Mouse (Mus musculus): ENCODE measurements around the gene Irf3. TPM values are rescaled to one million over a fixed set of nuclear protein-coding genes. Genes with fewer than 3 reads are reported as not detected.

Gene Irf3
- total RNA-seq, 2 experiments from 2014 or later: 26.7 to 30.4 TPM

DNA sequence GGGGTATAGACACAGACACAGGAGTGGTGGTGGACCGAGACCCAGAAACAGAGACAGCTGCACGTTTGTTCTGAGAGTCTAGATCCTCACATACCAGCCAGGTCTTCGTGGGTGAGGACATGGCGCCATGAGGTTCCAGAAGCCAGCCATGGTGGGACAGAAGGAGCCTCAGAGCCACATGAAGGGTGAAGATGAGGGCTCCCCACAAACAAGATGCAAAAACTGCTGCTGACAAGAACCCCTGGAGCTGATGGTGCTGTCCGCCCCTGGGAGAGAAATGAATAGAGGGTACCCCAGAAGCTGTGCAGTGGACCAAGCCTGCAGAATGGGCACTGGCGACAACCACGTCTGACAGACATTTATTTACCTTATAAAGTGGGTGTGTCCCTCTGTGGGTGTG, 26.3 kb upstream of the Irf3 start:
- DNase-seq (ENCODE audit: low spot score in 2 of 2): no peak
- intact Hi-C loops (cut with DNase I): loop anchor here (5.0 kb wide), 1 partner anchor 44 kb away; the partner anchor contains the start of gene Ap2a1

GRCm38 (mm10) chr7:44973415-44974130, 23.9 kb upstream of the Irf3 start:
- intact Hi-C loops (cut with DNase I): loop anchor here (5.0 kb wide), 1 partner anchor 46 kb away; the partner anchor contains the start of gene Ap2a1
- DNase-seq (ENCODE audit: low spot score in 2 of 2): no peak

DNA sequence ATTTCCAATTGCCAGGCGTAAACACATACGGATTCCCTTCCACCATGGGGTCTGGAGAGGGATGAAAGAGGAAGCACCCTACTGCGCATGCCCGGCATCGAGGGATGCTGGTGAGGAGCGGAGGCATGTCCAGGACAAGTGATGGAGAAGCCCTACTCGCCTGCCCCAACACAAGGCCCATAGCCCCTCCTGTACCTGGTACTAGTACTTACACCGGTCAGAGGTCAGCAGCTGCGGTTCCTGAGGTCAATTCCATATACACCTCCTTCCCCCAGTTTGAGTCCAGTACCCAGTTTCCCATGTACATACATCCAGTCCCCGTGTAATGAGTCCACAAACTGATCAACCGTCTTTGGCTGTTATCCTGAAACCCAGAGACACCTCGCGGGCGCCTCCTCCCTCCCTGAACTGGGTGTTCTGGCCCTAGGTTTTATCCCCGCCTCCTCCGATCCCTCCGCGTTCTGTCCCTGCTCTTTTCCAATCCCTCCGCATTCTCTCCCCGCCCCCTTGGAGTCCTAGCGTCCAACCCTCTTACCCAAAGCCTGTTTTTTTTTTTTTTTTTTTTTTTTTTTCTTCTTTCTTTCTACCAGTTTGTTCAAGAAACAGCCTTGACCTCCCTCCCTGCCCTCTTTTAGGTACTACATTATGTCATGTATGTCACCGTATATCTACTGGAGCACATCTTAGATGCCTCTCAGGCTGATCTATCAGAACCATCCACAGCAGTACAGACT, 22.9 kb upstream of the Irf3 start, which contains the start of gene Cpt1c:
Cpt1c (minus strand) TSS at position 469 of the 734 bp plus-strand sequence.
- intact Hi-C loops (cut with DNase I): loop anchor here (5.0 kb wide), 1 partner anchor 47 kb away; the partner anchor contains the start of gene Ap2a1
- peak; percentile 91 to 95 for DNase-seq (ENCODE audit: low spot score in 2 of 2)

DNA sequence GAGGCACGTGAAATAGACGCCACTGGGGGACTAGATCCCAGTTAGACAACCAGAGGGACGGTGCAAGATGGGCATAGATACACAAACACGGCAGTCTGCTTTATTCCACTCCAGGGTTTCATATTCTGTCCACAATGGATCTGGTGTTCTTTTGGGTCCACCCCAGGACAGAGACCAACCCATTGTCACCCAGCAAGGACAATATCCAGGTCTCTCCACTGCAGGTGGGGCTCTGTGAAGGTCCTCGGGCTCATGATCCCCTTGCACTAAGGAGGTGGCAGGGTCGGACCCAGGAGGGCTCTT, 22.4 kb upstream of the Irf3 start:
- no peak for DNase-seq (ENCODE audit: low spot score in 2 of 2)
- intact Hi-C loops (cut with DNase I): no loop called here

DNA sequence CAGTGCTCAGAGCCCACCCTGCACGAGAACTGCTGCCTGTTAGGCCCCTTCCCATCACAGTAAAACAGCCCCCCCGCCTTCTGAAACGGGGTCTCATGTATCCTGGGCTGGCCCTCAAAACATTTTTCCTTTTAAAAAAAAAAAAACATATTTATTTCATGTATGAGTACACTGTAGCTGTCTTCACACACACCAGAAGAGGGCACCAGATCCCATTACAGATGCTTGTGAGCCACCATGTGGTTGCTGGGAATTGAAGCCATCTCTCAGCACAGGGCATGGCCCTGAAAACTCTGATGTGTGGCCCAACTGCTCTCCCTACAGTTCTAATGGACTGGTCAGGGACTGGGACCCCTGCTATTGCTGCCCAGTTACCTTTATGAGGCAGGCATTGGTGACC, 19.1 kb upstream of the Irf3 start:
- intact Hi-C loops (cut with DNase I): no loop called here

DNA sequence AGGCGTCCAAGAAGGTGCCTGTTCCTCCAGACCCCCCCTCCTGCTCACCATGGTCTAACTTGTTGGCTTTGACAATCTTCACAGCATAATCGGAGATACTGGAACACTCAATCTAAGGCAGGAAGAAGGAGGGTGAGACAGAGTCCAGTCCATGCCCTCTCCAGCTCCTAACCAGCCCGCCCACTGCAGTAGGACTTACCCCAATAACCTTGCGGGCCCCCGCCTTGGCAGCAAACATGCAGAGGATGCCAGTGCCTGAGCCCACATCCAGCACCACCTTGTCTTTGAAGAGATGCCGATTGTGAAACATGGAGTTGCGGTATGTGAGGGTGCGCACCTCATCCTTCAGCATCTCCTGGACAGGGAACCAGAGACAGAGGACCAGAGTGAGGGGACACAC, 15.9 kb upstream of the Irf3 start:
- DNase-seq (ENCODE audit: low spot score in 2 of 2): no peak
- intact Hi-C loops (cut with DNase I): no loop called here

More for the DNA sequence above, 19.1 kb upstream of the Irf3 start:
- DNase-seq (ENCODE audit: low spot score in 2 of 2): no peak

- intact Hi-C loops (cut with DNase I): no loop called here
- peak; percentile 82 to 88 for DNase-seq (ENCODE audit: low spot score in 2 of 2)
These were observed 14.4 kb upstream of the Irf3 start for GRCm38 (mm10) chr7:44983085-44983484.

DNA sequence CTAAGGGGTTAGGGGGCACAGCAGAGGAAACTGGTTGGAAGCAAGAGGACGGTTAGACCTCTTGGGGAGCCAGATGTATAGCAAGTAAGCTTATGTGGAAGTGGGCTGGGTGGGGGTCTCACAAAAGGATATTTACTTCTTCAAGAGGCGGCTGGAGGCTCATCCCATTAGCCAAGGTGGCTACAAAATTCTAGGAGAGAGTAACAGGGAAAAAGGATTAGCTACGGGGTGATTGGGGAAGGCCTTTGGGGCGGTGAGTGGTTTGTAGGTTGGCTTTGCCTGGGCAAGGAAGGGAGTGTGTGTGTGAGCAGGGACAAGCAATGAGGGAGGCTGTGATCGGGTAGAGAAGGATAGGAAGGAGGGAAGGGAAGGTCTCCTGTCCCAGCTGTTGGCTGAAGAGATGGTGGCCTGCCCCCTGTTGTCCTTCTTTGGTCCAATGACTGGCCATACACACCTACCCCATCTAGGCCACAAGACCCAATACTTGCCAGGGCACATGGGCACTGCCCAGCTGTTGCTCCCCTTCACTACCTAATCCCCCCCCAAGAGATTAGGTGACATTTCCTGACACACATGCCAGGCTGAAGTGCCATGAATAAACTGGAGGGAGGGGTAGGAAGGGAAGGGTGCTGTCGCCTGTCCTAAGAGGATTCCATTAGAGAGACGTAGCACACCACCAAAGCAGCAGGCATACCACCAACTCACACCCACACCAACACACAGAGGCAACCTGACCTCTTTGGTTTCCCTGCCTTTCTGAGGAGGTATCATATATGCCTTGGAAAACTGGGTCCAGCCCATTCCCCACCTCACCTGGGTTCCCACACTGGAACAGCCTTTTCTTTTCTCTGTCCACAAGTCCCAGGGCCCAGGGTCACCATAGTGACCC, 13.3 kb upstream of the Irf3 start:
- DNase-seq (ENCODE audit: low spot score in 2 of 2): no peak
- intact Hi-C loops (cut with DNase I): no loop called here

- intact Hi-C loops (cut with DNase I): no loop called here
- no peak for DNase-seq (ENCODE audit: low spot score in 2 of 2)
These were observed 12.6 kb upstream of the Irf3 start for GRCm38 (mm10) chr7:44984833-44985164.

- DNase-seq (ENCODE audit: low spot score in 2 of 2): peak; percentile 61 to 64
- intact Hi-C loops (cut with DNase I): no loop called here
These were observed 11.8 kb upstream of the Irf3 start for GRCm38 (mm10) chr7:44985595-44986191.

DNA sequence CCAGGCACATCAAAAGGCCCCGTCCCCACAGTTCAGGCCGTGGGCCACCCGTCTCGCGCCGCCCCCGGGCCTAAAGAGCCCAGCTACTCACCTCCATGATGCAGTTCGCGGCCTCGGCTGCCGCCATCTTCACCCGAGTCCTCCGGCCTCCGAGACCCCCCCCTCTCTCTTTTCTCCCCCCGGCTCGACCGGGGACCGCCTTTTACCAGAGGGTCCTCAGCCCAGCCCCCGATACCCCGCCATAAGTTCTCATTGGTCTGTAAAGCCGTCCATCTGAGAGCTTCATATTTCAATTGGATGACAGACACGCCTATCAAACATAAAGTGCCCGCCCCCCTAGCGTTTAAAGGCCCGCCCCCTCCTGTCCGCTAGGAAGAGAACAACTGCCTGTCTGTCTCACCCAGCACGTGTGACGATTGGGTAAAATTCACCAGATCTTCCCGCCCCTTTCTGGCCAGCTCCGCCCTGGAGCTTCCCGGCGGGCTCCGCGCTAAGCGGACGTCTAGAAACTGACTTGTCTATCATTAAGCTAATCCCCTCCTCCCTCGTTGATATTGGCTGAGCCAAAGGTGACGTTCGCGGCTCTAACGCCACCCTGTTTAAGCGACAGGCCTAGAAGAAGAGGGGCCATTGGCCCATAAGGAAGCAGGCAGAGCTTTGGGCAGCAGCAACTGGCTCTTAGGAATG, 11.1 kb upstream of the Irf3 start, which contains the start of gene Prmt1:
Prmt1 (minus strand) TSS at position 377 of the 687 bp plus-strand sequence.
- peak; percentile 98 to 100 for DNase-seq (ENCODE audit: low spot score in 2 of 2)
- intact Hi-C loops (cut with DNase I): no loop called here

- no peak for DNase-seq (ENCODE audit: low spot score in 2 of 2)
- intact Hi-C loops (cut with DNase I): no loop called here
These were observed 10.3 kb upstream of the Irf3 start for GRCm38 (mm10) chr7:44986879-44987718.

DNA sequence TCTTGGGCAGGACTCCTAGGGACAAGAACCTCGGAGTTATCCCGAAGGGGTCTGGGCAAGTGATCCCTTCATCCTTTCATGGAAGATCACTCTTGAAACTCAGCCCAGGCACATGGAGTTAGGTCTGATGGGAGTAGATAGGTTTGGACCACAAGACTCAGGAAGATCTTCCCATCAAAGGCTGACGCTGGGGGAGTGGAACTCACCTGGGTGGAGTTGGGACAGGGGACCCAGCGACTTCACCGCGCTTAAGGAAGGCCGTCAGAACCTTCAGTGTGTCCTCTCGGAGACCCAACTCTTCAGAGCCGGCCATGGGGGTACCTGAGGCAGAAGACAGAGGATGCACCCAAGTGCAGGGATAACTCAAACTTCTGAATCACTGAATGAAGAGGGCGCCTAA, 776 bp upstream of the Irf3 start:
- intact Hi-C loops (cut with DNase I): no loop called here
- DNase-seq (ENCODE audit: low spot score in 2 of 2): no peak

DNA sequence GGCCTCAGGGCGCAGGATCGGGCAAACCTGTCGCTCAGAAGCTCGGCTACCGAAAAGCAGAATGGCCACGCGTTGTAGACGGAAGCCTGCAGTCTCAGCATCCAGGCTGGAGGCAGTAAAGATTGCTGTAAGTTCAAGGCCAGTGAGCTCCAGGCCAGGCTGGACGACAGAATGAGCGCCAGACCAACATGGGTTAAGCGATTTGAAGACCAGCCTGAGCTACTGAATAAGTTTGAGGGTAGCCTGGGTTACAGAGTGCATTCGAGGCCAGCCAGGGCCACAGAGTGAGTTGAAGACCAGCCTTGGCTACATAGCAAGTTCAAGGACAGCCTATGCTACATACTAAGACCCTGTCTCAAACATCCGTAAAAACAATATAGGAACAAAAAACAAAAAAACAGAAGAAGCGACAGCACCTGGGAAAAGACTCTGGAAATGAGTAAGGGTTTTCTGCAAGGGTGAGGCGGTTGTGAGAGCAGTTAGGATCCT, 536 bp downstream of the Irf3 start:
- intact Hi-C loops (cut with DNase I): no loop called here

DNA sequence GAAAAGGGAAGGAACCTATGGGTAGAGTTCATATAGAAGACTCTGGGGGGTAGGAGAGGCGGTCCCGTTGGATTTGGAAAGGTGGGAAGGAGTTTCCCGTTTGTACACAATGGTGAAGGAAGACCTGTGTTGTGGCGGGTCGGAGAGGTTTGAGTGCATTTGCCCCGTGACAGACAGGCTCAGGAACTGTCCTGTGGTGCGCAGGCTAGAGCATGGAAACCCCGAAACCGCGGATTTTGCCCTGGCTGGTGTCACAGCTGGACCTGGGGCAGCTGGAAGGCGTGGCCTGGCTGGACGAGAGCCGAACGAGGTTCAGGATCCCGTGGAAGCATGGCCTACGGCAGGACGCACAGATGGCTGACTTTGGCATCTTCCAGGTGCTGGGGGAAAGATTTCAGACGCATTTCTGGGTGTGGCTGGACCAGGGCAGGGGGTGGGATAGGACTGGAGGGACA, 1.1 kb downstream of the Irf3 start, which contains the start of gene Bcl2l12:
Bcl2l12 (minus strand) TSS at position 212 of the 455 bp plus-strand sequence.
- DNase-seq (ENCODE audit: low spot score in 2 of 2): no peak
- intact Hi-C loops (cut with DNase I): no loop called here

More for the DNA sequence above, 536 bp downstream of the Irf3 start:
- no peak for DNase-seq (ENCODE audit: low spot score in 2 of 2)

- no peak for DNase-seq (ENCODE audit: low spot score in 2 of 2)
- intact Hi-C loops (cut with DNase I): no loop called here
These were observed 2.3 kb downstream of the Irf3 start for GRCm38 (mm10) chr7:44999753-45000152.

DNA sequence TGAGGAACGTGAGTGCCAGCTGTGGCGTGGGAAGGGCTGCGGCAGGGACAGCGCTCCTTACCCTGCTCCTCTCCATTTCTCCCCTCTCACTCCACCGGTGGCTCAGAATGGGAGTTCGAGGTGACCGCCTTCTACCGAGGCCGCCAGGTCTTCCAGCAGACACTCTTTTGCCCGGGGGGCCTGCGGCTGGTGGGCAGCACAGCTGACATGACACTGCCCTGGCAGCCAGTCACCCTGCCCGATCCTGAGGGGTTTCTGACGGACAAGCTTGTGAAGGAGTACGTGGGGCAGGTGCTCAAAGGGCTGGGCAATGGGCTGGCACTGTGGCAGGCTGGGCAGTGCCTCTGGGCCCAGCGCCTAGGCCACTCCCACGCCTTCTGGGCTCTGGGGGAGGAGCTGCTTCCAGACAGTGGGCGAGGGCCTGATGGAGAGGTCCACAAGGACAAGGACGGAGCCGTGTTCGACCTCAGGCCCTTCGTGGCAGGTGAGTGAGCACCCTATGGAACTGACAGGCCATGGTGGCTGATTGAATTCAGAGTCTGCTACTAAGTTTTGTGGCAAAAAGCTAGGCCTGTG, 3.2 kb downstream of the Irf3 start:
- DNase-seq (ENCODE audit: low spot score in 2 of 2): no peak
- intact Hi-C loops (cut with DNase I): no loop called here
